Mouse (Mus musculus) hindbrain, embryonic 15.5 days (tissue): ENCODE data around the gene Fam136a. TPM values are rescaled to one million over a fixed set of nuclear protein-coding genes. Genes with fewer than 3 reads are reported as not detected.

Experiments
- ATAC-seq: fragments of 200-750 bp; cut with Nextera tagmentation; 2 replicates; pipeline ENCODE4 v1.8.0; 2017; ENCODE audit warnings: low read depth, moderate number of reproducible peaks, moderate TSS enrichment; ENCODE audit not compliant: low FRiP score
- H3K27ac ChIP-seq: fragments of 300-500 bp; sonication (generic); replicated peaks from 2 replicates; pipeline ENCODE4 v1.5.1; 2015; ENCODE audit warnings: mild to moderate bottlenecking, inconsistent platforms
- H3K27me3 ChIP-seq: fragments of 300-500 bp; sonication (generic); 2 replicates; pipeline ENCODE4 v1.6.1; 2015; ENCODE audit warnings: control low read depth, inconsistent platforms
- H3K36me3 ChIP-seq: fragments of 300-500 bp; sonication (generic); 2 replicates; pipeline ENCODE4 v1.6.1; 2015; ENCODE audit warnings: control low read depth, inconsistent platforms
- H3K4me1 ChIP-seq: fragments of 300-500 bp; sonication (generic); replicated peaks from 2 replicates; pipeline ENCODE4 v1.6.1; 2015; ENCODE audit warnings: control low read depth, inconsistent platforms
- H3K4me2 ChIP-seq: fragments of 300-500 bp; sonication (generic); 2 replicates; pipeline ENCODE4 v1.6.1; 2015; ENCODE audit warnings: moderate library complexity, mild to moderate bottlenecking, inconsistent platforms
- H3K4me3 ChIP-seq: fragments of 300-500 bp; sonication (generic); 2 replicates; pipeline ENCODE4 v1.5.1; 2015; ENCODE audit warnings: mild to moderate bottlenecking, inconsistent platforms
- H3K9ac ChIP-seq: fragments of 300-500 bp; sonication (generic); 2 replicates; pipeline ENCODE4 v1.6.1; 2015; ENCODE audit warnings: inconsistent platforms
- H3K9me3 ChIP-seq: fragments of 300-500 bp; sonication (generic); 2 replicates; pipeline ENCODE4 v1.6.1; 2016; ENCODE audit warnings: control low read depth, inconsistent platforms
- WGBS: fragments of 180-500 bp; shearing (Covaris S2); methylation state at CpG from one replicate; pipeline ENCODE4 v1.1.7; 2015; 5-methylcytosine and 5-hydroxymethylcytosine counted together
- polyA plus RNA-seq: library from polyadenylated mRNA; unstranded; fragments of >200 nt; fragmentation: Nextera tagmentation; extraction: Ambion mirVana; gene quantifications from 2 replicates; pipeline ENCODE4 v1.2.1, GENCODE M21; 2015

Gene Fam136a
- polyA plus RNA-seq, 1 experiment from 2014 or later, result 108 TPM

DNA sequence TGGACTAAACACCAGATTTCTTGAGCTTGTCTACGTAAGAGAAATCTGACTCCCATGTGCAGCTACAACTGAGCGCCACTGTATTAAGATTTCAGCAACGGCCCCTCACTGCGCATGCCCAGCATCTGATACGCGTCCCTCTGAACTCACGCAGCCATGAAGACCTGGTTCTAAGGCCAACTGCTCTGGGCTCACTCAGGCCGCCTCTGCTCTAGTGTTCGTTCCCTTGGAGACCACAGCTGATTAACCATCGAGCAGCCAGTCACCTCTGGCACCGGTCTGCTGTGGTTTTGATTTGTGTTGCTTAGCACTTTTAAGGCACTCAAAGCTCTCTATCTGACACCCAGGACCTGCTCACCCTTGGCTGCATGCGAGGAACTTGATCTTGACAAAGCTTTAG is 21.9 kb downstream of the Fam136a start:
- Histone ChIP-seq H3K9ac (no peak overlapping the region), H3K4me1 (no peaks in the 10 kb centered on the region), H3K27ac (no peak overlapping the region), H3K4me3 (no peak overlapping the region), H3K27me3 (no peaks in the 10 kb centered on the region), H3K36me3 (peaks cover 57% of the 10 kb centered on the region), H3K4me2 (no peak overlapping the region), H3K9me3 (no peaks in the 10 kb centered on the region)
- no peak for ATAC-seq
- 78% methylated on average over 12 of the region's 12 CpGs for WGBS

DNA sequence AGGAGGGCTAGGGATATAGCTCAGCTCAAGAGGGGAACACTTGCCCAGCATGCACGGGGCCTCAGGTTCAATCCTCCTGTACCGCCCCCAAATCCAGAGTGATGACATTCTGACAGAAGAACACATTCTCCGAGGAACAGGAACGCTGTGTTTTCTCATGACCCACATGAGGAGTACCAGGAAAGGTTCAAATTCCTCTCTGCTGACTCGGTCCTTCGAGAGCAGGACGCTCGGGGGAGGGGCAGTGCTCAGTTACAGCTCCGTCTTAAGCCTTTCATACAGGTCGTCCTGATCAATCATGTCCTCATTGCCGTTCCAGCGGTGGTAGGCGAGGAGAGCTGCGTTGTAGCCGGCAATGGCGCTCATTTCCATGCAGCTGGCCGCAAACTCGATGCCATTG is 23.0 kb downstream of the Fam136a start:
- H3K27ac ChIP-seq, result no peak overlapping the region
- no peak overlapping the region for H3K4me3 ChIP-seq
- no peak for ATAC-seq
- no peaks in the 10 kb centered on the region for H3K27me3 ChIP-seq
- peaks cover 57% of the 10 kb centered on the region for H3K36me3 ChIP-seq
- no peak overlapping the region for H3K4me2 ChIP-seq
- no peak overlapping the region for H3K9ac ChIP-seq
- H3K9me3 ChIP-seq, result no peaks in the 10 kb centered on the region
- H3K4me1 ChIP-seq, result no peaks in the 10 kb centered on the region
- 82% methylated on average over 18 of the region's 18 CpGs for WGBS

DNA sequence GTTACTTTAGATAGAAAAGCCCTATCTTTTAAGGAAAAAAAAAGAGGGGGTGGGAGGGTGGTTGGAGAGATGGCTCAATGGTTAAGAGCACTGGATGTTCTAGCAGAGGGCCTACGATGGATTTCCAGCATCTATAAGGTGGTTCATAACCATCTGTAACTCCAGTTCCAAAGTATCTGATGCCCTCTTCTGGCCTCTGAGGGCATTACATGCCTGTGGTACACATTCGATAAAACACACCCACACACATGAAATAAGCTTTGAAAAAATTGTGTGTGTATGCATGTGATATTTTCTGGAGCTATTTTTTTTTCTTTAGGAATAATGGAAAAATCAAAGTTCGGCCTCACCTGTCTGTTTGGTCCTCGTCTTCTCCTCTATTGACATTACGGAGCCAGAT is 25.9 kb downstream of the Fam136a start:
- WGBS, result 97% methylated on average over 5 of the region's 5 CpGs
- no peak overlapping the region for H3K27ac ChIP-seq
- H3K9ac ChIP-seq, result no peak overlapping the region
- no peaks in the 10 kb centered on the region for H3K27me3 ChIP-seq
- ATAC-seq, result no peak
- no peak overlapping the region for H3K4me3 ChIP-seq
- peaks cover 19% of the 10 kb centered on the region for H3K4me1 ChIP-seq
- H3K4me2 ChIP-seq, result no peak overlapping the region
- peaks cover 58% of the 10 kb centered on the region for H3K36me3 ChIP-seq
- no peaks in the 10 kb centered on the region for H3K9me3 ChIP-seq

DNA sequence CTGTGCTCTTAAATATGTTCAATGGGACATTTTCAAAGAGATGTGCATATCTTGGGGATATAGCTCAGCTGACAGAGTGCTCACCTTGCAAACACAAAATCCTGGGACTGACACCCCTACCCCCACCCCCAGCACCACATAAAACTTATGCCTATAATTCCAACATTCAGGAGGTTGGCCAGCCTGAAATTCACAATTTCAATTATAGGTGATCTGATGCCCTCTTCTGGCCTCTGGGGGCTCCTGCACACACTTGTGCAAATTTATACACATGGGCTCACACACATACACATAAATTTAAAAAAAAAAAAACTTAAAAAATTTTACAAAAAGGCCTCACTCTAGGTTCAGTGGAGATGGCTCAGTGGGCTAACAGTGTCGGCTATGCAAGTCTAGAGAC is 27.7 kb downstream of the Fam136a start:
- H3K27ac ChIP-seq, result no peak overlapping the region
- no peaks in the 10 kb centered on the region for H3K9me3 ChIP-seq
- peaks cover 45% of the 10 kb centered on the region for H3K36me3 ChIP-seq
- no peak overlapping the region for H3K4me2 ChIP-seq
- H3K9ac ChIP-seq, result no peak overlapping the region
- 93% methylated on average over 1 of the region's 1 CpGs for WGBS
- no peak for ATAC-seq
- no peaks in the 10 kb centered on the region for H3K27me3 ChIP-seq
- peaks cover 28% of the 10 kb centered on the region for H3K4me1 ChIP-seq
- H3K4me3 ChIP-seq, result no peak overlapping the region

DNA sequence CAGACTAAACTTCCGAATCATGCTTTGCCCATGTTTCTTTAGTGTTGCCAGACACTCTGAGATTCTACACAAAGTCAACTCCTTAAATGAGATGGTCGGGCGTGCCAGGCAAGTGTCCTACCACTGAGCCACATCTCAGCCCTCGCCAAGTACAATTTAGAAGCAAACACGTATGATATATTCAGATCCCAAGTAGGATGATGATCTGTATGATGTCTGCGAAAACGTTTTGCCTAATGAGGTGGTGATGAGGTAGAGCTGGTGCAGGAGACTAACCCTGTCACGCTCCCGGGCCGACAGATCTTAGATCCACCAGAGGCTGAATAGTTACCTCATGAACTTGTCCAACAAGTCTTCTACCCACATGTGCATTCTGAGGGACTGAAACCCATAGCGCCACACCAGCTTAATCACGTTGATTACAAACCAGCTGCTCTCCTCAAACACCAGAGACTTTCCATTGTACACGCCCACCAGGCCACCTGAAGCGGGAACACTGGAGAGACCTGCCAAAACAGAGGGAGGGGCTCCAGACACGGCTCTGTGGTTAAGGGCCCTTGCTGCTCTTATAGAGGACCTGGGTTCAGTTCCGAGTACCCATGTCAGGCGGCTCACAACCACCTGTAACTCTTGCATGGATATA is 28.8 kb downstream of the Fam136a start:
- Histone ChIP-seq H3K4me3 (no peak overlapping the region), H3K4me2 (no peak overlapping the region), H3K9ac (no peak overlapping the region), H3K9me3 (no peaks in the 10 kb centered on the region), H3K36me3 (peaks cover 35% of the 10 kb centered on the region), H3K27me3 (no peaks in the 10 kb centered on the region), H3K27ac (no peak overlapping the region), H3K4me1 (peaks cover 28% of the 10 kb centered on the region)
- no peak for ATAC-seq
- WGBS, result 89% methylated on average over 17 of the region's 17 CpGs

DNA sequence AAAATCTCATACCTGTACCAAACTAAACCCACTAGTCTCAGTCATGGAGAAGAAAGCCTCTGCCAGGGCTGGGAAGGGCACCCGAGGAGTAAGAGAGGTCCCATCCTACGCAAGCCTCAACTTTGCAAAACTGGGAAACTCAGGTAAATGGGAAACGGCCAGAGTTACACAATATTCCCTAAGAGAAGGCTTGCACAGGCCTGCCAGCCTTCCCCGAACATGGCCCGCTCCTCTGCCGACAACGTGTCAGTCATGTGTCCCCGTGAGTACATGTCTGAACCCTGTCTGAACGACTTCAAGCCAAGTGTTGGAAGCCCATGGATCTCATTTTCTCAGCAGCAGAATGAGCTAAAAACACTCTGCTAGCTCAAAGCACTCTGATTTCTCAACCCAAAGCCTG is 29.6 kb downstream of the Fam136a start:
- Histone ChIP-seq H3K9ac (peak overlapping the region; percentile 90; the same call in 1 of the 2 replicates), H3K27ac (no peak overlapping the region), H3K4me1 (peaks cover 28% of the 10 kb centered on the region), H3K9me3 (no peaks in the 10 kb centered on the region), H3K4me2 (peak overlapping the region; percentile 84), H3K27me3 (no peaks in the 10 kb centered on the region), H3K4me3 (peak overlapping the region; percentile 78), H3K36me3 (peaks cover 27% of the 10 kb centered on the region)
- ATAC-seq, result no peak
- 88% methylated on average over 9 of the region's 9 CpGs for WGBS

DNA sequence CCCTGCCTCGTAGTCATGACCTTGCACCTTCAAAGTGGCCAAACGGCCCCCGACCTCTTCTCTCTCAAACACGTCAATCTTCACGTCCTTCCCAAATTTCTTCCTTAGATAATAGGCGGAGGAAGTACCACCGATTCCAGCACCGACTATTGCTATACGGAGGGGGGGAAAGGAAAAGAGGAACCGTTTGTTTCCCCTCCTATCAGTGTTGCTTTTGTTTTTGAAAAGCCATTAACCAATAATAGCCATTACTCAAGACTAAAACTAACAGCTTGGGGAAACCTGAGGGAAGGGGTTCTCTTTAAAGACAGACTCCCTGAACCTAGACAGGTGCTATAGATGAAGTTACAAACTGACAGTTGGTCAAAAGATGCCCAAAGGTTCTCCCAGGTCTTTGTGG is 30.5 kb downstream of the Fam136a start:
- Histone ChIP-seq H3K4me2 (peak overlapping the region; percentile 84), H3K9me3 (no peaks in the 10 kb centered on the region), H3K27me3 (no peaks in the 10 kb centered on the region), H3K36me3 (peaks cover 18% of the 10 kb centered on the region), H3K4me1 (peaks cover 28% of the 10 kb centered on the region), H3K9ac (peak overlapping the region; percentile 90), H3K27ac (peak overlapping the region; percentile 90), H3K4me3 (peak overlapping the region; percentile 78)
- 17% methylated on average over 10 of the region's 10 CpGs for WGBS
- no peak for ATAC-seq

DNA sequence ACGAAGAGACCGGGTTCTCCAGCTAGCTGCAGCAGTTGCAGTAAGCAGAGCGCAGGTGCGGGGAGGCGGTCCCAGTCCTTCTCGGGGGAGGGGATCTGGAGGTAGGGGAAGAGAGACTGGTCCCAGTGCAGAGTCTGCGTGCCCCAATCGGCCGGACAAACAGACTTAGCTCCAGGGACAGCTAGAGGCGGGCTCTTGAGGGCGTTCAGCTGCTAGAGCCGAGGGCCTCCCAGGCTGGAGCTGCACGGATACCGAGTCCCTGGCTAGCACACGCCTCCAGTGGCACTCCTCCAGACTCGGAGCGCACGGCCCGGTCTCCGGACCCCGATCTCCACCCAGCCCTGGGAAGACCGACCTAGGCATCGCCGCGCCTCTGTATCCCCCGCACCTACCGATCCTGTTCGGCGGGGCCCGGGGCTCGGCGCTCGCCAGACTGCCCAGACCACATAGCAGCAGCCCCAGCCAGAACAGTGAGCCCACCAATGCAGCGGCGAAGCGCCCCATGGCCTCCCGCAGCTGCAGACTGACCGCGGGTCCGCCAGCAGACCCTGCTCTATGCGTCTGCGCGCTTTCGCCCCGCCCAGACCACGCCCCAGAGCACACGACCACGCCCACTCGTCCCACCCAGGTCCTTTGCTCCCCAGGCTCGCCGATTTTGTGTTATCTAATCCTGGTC is 31.3 kb downstream of the Fam136a start, which contains the start of gene Pcyox1:
TSS of gene Pcyox1 (minus strand) at position 574 of the 676 bp plus-strand sequence.
- Histone ChIP-seq H3K4me2 (peak within 1 kb of the TSS; percentile 84), H3K4me1 (peaks cover 28% of the 10 kb centered on the region), H3K9ac (peak within 1 kb of the TSS; percentile 90), H3K27me3 (no peaks in the 10 kb centered on the region), H3K9me3 (no peaks in the 10 kb centered on the region), H3K27ac (peak within 1 kb of the TSS; percentile 90), H3K4me3 (peak within 1 kb of the TSS; percentile 78), H3K36me3 (peaks cover 10% of the 10 kb centered on the region)
- ATAC-seq, result peak; percentile 93
- under 1% methylated on average over 51 of the region's 51 CpGs for WGBS

DNA sequence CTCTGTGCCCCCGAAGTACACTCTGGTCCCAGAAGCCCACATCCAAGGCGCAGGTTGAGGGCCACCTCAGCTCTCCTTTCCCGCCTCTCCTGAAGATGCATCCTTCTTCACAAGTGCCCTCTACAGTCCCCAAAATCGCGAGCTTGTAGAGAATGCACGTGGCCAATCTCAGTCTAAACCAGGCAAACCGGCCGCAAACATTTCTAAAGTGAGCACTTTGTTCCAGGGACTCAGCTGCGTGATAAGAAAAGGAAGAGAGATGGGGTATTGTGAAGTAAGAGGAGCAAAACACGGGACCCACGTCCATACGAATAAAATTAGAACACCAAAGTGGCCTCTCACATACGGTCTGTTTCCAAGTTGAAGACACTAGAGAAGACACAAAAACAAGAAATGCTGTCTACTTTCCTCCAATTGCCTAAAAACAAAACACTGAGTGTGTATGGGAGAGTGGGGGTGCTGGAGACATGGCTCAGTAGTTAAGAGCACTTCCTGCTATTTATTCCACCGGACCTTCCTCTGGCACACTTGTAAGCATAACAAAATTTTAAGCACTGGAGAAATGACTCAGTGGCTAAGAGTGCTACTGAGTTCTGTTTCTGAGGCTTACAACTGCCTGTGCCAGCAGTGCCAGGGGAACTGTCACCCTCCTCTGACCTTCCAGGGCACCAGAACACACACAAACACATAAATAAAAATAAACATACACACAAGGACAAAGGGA is 32.0 kb downstream of the Fam136a start:
- Histone ChIP-seq H3K27me3 (no peaks in the 10 kb centered on the region), H3K9ac (peak overlapping the region; percentile 90), H3K27ac (peak overlapping the region; percentile 90), H3K9me3 (no peaks in the 10 kb centered on the region), H3K4me1 (peaks cover 28% of the 10 kb centered on the region), H3K36me3 (peaks cover 6% of the 10 kb centered on the region; the same call in 1 of the 2 replicates), H3K4me3 (peak overlapping the region; percentile 78), H3K4me2 (peak overlapping the region; percentile 84)
- 4% methylated on average over 14 of the region's 14 CpGs for WGBS
- peak; percentile 67 for ATAC-seq

DNA sequence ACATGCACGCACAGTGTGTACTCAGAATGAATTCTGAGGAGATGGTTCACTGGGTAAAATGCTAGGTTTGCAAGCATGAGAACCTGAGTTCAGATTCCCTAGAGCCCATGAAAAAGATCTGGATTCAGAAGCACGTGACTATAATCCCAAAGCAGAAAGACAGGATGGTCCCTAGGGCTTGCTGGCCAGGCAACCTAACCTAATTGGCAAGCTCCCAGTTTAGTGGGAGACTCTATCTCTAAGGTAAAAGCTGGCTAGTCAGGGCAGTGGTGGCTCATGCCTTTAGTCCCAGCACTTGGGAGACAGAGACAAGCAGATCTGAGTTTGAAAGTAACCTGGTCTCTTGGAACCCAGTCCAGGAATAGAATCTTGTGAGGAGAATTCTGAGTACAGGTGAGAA is 33.5 kb downstream of the Fam136a start:
- H3K9ac ChIP-seq, result no peak overlapping the region
- no peaks in the 10 kb centered on the region for H3K9me3 ChIP-seq
- ATAC-seq, result no peak
- no peak overlapping the region for H3K4me3 ChIP-seq
- peaks cover 4% of the 10 kb centered on the region; the same call in 1 of the 2 replicates for H3K36me3 ChIP-seq
- peaks cover 36% of the 10 kb centered on the region for H3K4me1 ChIP-seq
- H3K4me2 ChIP-seq, result no peak overlapping the region
- 90% methylated on average over 2 of the region's 2 CpGs for WGBS
- no peak overlapping the region for H3K27ac ChIP-seq
- no peaks in the 10 kb centered on the region for H3K27me3 ChIP-seq

DNA sequence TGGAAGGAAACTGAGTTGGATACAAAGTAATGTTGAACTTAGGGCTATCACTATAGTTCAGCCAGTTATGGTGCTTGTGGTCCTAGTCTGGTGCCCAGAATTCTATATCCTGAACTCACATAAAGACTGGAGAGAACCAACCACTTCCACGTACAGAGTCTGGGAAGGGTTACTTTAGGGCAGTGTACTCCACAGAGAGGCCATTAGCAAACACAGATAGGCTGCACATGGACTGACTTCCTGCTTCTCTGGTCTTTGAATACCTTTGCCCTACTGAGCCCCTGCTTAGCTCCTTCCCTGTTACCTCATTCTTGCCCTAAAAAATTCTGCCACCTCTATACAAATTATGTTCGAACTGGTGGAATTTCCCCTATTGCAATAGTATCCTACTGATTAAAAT is 34.5 kb downstream of the Fam136a start:
- no peaks in the 10 kb centered on the region for H3K9me3 ChIP-seq
- ATAC-seq, result no peak

DNA sequence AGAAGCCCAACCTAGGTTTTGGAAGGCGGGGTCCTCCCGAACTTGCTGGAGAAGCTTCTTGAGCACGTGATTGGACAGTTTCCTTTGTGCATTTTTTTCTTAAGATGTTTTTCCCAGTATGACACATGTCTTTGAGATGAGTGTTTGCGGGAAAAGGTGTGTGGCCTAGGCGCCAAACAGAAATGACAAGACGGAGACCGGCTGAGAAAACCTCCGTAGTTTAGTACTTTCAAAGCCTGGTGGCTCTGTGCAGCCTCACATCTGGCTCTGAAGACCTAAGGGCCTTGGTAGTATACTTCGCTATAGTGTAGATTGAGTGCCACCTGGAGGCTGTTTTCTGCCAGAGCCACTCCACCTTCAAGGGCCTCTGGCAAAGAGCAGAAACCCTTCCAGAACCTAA is 35.5 kb downstream of the Fam136a start:
- no peak for ATAC-seq
- Histone ChIP-seq H3K36me3 (no peaks in the 10 kb centered on the region), H3K27me3 (no peaks in the 10 kb centered on the region), H3K4me1 (peaks cover 20% of the 10 kb centered on the region), H3K9ac (no peak overlapping the region), H3K27ac (no peak overlapping the region), H3K9me3 (no peaks in the 10 kb centered on the region), H3K4me2 (peak overlapping the region; percentile 48), H3K4me3 (peak overlapping the region; percentile 18; the same call in 1 of the 2 replicates)
- 8% methylated on average over 9 of the region's 9 CpGs for WGBS

More for the DNA sequence above, 34.5 kb downstream of the Fam136a start:
- no peak overlapping the region for H3K4me2 ChIP-seq
- 83% methylated on average over 2 of the region's 2 CpGs for WGBS
- no peaks in the 10 kb centered on the region for H3K27me3 ChIP-seq
- H3K4me1 ChIP-seq, result peaks cover 27% of the 10 kb centered on the region
- no peak overlapping the region for H3K27ac ChIP-seq
- H3K9ac ChIP-seq, result no peak overlapping the region
- no peaks in the 10 kb centered on the region for H3K36me3 ChIP-seq
- no peak overlapping the region for H3K4me3 ChIP-seq
